Mouse (Mus musculus) cerebellum, postnatal 36 days (tissue): ENCODE results near the gene Kif1b.

ENCODE experiments used
- DNase-seq, 2 experiments: peaks; one replicate each; pipeline ENCODE4 v3.0.0; 2021 to 2022; ENCODE audit warnings: mixed read lengths in 2 of 2

Gene Kif1b

DNA sequence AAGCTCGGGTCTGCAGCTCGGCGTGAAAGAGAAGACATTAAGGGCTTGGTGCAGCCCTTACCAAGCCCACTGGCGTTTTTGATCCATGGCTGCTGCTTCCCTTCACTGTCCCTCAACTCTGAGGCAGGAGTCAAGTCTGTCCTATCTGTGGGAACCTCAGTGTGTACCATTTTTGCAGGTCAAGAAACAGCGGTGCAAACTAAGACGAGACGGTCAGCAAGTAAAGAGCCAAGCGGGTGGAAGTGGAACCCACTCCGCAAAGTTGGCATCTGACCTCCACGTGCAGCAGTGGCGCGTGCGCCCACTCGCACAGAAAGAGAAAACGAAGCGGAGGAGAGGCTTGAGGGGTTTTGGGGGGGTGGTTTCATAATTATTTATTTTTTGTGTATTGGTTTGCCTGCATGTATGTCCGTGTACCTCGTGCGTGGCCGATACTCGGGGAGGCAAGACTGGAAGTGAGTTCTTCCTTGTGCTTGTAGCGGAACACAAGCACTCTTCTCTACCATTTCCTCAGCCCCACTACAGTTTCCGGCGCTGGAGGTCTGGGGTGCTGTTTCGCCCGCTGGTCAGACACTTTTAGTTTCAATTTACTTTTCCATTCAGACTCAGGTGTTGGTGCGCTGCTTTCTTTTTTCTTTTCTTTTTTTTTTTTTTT lies 140.4 kb downstream of the Kif1b start:
- no peak for DNase-seq

DNA sequence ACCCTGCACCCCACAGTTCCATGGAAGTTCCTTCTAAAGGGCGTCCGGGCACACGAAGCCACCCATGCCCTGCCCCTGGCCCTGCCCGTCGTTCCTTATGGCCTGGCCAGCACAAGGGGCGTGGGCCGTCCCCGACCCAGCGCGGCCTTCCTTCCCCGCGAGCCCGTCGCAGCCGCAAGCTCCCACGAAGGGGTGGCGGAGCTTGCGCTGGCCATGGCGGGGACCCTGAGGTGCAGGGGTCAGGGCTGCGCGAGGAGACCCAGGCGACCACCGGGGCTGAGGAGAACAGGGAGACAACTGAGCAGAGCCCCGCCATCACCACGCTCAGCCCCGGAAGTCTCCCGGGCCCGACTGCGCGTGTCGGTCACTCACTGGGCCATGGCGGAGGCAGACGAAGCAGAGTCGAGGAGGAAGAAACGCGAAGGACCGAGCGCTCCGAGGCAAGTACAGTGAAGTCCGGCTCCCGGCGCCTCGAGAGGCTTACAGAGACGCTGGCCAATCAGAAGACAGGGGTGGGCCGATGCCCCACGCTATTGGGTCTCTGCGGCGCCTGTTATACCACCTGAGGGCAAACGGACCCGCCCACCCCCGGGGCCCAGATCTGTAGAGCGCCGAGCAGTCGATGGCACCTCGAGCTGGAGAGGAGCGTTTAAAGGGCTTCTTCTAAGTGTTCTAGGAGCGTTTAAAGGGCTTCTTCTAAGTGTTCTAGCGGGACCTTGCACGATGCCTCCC lies 141.1 kb downstream of the Kif1b start, which contains the start of gene Pgd:
Gene Pgd, minus strand, starts transcription at position 557 of the 732 bp plus-strand sequence.
- peak; percentile 96 to 97 for DNase-seq

DNA sequence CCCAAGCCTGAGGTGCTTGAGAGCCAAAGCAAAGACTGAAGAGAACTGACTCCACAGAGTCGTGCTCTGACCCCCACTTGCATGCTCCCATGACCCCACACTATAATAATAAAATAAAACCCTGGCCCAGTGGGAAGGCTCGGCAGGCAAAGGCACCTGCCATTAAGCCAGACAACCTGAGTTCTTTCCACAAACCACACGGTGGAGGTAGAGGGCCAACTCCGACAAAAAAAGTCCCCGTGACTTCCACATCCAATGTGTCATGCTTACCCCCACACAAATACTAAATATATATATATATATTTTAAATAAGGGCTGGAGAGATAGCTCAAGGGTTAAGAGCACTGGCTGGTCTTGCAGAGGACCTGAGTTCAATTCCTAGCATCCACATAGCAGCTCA lies 143.3 kb downstream of the Kif1b start:
- DNase-seq: no peak

DNA sequence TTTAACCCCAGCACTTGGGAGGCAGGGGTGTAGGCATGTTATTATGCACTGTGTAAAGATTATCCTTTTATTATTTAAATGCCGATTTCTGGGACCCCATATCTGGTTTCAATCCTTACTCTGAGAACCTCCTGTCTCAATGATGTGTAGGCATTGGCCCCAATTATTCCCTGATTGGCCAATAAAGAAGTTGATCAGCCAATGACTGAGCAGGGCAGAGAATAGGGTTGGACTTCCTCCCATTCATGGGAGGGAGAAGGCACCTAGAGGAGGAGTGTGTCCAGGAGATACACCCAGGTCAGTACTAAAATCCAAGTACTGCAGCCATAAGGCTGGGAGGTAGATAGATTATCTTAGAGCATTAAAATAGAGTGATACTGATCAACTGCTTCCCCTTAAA lies 144.3 kb downstream of the Kif1b start:
- no peak for DNase-seq

DNA sequence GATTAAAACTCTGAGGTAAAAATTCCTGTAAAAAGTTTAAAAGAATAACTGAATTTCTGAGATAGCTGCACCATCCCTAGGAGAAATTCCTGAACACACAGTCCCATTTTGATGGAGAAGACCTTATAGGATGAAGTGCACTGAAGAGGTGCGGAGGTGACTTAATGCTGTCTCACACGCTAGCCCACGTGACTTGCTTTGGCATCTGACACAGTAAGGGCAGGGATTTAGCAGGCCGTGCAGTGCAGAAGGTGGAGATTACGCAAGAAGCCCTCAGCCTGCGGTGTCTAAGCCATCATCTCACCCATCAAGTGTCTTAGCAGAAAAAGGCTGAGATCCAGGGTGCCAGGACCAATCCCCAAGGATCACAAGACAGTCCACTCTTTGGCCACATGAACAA lies 146.3 kb downstream of the Kif1b start:
- DNase-seq: no peak

DNA sequence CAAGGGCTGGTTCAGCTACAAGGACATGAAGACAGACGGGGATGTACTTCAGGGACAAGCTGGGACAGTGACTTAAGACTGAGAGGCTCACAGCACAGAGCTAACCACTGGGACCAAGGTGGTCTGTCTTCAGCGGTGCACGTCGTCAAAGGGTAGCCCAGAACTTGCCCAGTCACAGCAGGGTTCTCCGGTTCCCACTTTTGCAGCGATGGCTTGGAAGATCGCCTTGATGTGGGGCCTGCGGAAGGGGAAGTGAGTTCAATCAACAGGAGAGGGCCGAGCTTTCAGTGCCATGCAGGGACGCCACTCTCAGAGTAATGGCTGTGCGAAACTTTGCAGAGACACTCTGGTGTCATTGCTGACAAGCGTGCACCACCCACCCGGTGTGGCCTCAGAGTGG lies 147.6 kb downstream of the Kif1b start:
- DNase-seq: no peak

DNA sequence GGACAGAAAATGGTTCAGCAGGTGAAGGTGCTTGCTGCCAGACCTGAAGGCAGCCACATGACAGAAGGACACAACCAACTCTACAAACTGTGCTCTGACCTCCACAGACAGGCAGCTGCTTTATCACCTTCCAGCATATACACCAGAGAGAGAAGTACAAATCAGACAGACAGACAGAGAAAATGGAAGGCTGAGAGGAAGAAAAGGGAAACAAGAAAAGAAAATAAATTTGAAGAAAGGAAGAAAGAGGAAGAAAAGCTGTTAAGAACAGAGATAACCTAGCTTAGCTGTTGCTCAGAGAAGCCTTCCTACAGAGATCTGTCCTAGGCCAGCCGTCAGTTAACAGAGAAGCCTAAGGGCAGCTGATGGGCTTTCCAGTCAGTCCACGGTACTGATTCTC lies 148.3 kb downstream of the Kif1b start:
- DNase-seq: no peak

DNA sequence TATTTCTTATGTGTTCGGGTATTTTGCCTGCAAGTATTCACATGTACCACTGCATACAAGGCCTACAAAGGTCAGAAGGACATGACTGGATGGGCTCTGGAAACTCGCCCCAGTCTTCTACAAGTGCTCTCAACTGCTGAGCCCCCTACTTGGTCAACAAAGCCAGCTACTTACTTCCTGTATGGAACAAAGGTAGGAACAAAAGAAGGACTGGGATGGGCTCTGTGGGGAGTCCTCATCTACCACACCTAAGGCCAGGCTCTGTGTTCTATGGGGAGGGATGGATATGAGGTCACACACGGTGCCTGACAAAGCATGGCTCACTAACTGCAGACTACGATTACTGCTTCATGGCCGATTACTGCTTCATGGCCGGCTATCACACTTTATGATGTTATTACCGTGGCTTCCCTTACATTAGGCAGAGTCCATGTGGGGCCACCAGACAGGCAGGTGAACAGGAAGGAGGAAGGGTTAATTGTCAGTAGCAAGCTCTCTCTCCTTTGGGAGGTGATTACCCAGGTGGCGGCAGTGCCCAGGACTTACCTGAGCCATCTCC lies 150.0 kb downstream of the Kif1b start:
- no peak for DNase-seq

DNA sequence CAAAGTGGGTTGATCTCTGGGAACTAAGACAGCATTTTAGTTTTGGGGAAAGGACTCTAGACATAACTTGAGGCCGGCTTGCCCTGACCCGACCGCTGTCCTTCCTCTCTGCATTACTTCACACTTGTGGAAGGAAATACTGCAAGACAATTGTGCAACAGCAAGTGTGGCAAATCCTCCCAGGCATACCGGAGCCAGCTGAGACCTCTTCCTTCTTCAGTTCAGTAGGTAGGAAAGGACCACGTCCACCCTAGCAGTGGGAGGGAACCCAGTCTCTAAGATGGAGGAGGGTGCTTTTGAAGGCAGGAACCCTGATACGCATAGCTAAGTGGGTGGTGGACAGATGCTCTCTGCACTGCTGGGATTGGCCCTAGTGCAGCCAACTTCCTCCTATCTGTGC lies 151.8 kb downstream of the Kif1b start:
- DNase-seq: no peak

DNA sequence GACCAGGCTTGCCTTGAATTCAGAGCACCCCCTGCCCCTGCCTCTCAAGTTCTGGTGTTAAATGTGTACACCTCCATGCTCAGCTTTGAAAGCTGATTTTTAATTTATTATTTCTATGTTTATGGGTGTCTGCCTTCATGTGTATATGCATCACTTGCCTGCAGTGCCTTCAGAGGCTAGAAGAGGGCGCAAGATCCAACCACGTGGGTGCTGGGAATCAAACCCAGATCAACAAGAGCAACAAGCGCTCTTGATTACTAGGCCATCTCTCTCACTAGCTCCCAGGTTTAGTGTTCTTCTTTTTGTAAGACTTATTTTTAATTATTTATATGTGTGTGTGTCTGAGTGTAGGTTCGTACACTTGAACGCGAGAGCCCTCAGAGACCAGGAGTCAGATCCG lies 152.6 kb downstream of the Kif1b start:
- no peak for DNase-seq

DNA sequence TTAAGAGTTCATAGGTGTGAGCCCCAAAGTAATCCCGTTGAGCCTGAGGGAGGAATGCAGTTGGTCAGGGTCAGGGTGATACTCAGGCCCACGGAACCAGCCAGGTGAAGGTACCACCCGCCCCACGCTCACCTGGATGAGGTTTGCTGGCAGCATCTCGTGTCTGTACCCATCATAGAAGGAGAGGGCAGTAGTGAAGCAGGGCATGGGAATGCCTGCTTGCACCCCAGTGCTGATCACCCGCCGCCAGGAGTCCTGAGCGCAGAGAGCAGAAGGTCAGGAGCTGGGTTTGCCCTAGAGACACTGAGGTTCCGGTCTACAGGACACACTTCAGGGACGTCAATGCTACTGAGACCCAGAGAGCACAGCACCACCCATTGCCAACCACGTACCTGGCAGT lies 156.8 kb downstream of the Kif1b start:
- DNase-seq: no peak

DNA sequence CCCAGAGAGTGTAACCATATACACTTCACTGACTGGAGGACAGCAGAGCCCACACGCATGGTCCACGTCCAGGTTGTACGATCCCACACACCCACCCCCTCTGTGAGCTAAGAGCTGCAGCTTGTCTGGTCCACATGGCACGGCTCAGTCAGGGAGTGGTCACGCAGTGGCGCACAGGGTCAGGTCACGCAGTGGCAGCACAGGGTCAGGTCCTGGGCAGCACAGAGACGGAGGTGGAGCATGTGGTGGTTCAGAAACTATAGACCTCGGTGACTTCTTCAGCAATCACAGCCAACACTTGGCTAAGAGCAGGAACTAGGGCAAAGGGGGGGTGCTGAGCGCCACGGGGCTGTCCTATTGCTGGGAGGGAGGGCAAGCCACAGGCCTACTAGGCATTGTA lies 157.2 kb downstream of the Kif1b start:
- no peak for DNase-seq

DNA sequence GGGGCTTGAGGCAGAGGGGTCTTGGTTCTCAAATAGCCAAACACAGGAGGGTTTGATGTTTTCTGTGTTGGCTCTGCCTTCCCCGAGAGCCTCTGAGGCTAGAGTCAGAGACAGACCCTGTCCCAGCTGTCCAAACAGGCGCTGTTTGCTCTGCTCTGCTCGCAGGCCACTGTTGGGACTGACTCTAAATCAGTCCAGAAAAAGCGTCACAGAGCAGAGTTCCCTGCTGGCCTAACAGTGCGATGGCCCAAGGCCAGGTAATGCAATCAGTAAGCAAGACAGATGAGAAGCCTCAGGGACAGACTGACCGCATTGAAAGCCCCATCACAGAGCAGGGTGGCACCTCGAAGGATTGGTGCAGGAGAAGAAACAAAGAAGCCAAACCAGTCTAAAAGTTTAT lies 157.9 kb downstream of the Kif1b start:
- DNase-seq: no peak

DNA sequence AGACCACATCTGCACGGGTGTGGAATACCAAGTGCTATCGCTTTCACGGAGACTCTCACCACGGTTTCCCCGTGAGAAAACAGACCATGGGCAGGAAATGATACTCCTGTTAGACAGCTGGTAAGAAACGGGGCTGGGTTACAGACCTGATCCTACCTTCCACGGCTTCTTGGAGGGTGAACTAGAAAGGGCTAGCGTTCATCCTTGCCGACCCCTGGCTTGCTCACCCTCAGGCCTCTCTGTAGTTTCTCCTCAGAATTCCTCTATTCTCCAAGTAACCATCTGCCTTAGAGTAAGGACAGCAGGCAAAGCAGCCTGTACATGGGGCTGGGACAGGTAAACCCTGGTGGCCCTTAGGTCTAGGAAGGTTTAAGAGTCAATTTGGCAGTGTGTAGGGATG lies 158.3 kb downstream of the Kif1b start:
- no peak for DNase-seq

DNA sequence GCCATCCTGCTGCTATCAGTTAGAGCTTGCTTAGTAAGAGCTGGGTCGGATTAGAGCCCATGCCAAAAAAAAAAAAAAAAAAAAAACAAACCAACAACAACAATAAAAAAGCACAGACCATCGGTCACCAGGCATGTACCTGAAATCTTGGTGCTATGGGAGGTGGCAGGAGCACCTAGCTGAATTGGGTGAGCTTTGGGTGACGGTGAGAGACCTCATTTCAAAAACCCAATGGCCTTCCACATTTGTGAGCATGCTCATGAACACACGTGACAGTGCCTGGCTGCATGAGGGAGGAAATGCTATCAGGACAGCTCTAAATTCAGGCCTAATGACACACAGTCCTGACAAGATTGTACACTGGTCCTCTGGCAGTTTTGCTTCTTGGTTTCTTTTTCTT lies 159.4 kb downstream of the Kif1b start:
- DNase-seq: no peak

DNA sequence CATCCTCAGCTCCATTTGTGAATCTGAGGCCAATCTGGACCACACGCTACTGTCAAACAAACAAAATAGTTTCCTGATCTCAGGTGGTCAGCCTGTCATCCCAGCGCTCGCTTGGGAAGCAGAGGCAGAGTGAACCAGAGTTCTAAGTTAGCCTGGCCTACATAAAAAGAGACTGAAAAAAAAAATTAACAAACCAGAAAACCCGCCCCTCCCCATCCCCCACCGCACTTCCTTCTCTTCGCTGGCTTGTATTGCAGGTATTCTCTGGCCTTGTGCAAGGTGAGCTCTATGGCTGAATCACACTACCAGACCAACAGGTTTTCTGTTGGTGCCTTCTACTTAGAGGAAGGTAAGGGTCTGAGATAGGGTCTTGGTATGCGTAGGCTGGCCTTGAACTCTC lies 160.0 kb downstream of the Kif1b start:
- no peak for DNase-seq

DNA sequence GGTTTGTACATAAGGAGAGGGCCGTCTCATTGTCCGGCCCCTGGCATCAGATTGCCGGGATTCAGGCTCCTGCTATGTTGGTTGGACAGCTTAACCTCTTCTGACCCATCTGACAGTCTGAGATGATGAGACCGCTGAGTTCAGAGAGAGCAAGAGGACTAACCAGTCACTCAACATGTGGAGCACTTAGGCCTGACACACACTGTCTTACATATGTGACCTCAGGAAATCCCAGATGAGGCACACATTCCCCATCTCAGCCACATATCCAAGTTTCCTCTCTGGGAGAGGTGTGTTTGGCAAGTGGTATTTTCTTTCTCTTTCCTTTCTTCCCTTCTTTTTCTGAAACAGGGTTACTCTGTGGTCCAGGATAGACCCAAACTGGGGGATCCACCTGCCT lies 162.3 kb downstream of the Kif1b start:
- DNase-seq: no peak

DNA sequence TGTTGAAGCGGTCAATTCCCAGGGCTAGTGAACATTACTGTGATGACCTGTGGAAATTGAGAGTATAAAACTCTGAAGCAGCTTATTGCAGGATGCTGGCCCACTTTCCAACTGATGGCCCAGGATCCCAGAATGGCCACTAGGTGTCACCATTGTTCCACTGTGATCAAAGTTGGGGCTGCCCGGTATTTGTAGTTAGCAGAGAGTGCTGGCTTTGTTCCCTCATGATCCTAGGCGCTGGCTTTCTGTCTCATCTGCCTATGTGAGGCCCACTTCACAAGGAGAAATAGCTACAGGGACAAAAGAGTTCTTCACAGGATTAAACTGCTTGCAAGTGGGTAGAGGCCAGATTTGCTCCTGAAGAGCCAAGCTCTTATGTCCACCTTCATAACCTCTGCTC lies 163.0 kb downstream of the Kif1b start:
- DNase-seq: peak; percentile 76 to 85

DNA sequence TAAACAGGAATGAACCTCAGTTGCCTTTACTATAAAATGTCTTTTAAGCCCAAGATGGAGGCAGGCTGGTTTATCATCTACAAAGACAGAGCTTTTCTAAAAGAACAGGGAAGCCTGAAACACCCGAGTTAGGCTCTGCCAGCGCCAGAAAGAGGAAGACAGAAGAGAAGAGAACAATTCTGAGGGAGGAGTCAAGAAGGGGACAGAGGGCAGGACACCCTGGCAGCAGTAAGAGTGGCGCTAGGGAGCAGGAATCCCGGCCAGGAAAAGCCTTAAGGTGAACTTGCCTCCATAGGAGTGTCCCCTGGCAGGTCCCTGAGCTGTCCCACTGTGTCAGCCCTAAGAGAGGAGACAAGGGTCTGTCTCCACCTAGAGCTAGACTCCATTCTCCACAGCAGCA lies 163.9 kb downstream of the Kif1b start:
- DNase-seq: no peak

DNA sequence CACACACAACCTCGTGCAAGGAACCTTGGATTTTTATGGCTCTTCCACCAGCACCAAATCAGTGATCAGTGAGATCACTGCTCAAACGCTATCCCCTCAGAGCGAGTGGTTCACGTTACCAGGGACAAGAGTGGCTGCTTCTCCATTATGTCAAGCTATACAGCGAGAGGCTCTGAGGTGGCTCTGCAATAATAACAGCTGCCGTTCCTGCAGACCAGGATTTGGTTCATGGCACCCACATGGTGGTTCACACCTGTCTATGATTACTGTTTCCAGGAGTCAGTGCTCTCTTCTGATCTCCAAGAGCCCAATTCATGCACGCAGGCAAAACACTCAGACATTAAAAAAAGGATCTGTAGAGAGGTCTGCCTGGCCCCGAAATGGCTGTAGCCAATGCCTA lies 169.0 kb downstream of the Kif1b start:
- DNase-seq: no peak

DNA sequence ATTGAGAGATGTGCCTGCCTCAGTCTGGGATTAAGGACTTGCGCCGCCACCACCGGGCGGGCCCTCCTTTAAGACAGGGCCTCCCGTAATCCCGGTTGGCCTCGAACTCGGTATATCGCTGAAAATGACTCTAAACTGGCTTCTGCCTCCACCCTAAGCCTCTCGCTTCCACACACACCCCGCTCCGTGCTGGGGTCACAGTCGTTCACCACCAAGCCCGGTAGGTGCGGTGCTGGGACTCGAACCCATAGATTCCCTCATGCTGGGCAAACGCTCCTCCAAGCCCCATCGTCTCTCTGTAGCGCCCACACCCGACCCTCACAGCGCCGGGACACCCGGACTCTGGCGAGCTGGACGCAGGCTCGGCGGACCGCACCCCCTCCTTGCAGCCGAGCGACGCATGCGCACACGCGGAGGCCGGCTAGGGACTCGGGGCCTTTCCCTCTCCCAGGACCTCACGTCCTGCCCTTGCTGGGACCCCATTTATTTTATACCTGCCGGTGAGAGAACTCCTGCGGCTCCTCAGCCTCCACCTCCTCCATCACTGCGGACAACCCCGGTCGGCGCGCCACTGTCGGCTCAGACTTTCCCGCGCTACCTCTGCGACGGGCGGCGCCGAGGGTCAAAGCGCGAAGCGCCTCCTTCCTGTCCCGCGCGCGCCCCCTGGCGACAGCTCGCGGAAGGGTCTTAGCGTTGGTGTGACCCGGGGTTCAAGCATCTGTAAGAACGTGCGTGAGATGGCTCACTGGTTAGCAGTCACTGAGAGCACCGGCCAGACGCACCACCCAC lies 170.3 kb downstream of the Kif1b start, which contains the start of gene Cenps:
Gene Cenps, minus strand, starts transcription at position 648 of the 789 bp plus-strand sequence.
- DNase-seq: peak; percentile 94

DNA sequence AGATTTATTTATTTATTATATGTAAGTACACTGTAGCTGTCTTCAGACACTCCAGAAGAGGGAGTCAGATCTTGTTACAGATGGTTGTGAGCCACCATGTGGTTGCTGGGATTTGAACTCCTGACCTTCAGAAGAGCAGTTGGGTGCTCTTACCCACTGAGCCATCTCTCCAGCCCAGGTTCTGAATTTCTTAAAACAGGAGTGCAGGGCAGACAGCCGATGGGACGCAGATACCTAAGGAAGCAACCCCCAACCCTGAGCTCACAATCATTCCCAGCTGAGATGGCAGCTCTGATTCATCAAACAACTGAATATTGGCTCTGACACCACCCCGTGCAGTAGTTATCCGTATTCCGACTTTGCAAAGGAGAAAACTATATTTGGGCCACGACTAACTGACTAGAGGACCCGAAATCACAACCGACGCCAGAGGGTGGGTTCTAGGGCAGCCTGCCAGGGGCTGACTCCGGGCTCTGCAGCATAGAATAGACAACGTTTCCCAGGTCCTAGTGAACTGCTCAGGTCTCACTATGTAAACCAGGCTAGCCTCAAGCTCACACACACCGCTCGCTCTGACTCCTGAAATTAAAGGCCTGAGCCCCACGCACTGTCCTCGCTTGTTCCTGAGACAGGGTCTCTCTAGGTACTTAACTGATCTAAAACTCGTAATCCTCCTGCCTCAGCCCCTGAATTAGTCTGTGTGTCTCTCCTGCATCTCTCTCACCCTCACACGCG lies 171.2 kb downstream of the Kif1b start:
- peak; percentile 12 to 22 for DNase-seq

DNA sequence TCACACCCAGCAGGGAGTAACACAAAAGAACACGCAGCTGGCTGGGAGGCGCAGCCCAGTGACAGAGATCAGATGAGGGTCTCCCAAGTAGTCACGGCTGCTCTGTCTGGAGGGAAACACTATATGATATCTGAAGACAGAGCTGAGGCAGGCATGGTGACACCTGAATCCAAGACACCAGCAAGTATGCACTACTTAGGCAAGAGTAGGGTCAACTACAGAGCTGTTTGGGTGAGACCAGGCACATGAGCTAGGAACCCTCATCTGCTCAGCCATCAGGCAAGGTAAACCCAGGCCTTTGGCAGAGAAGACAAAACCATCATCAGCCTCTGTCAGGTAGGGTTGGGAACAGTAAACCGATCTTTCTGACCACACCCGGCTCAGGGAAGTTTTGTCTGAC lies 174.1 kb downstream of the Kif1b start:
- DNase-seq: no peak
